Mouse (Mus musculus) liver, embryonic 13.5 days (tissue): ENCODE results near the gene Nfya. TPM values are rescaled to one million over a fixed set of nuclear protein-coding genes. Genes with fewer than 3 reads are reported as not detected.
A peak's percentile ranks its signal among the peaks of the same experiment; 100 is the strongest.

Experiments used
- ATAC-seq: fragments of 200-750 bp; cut with Nextera tagmentation; 2 replicates; pipeline ENCODE4 v1.8.0; 2017; ENCODE audit warnings: low read depth, mild to moderate bottlenecking, moderate number of reproducible peaks, moderate library complexity
- DNase-seq: peaks from one replicate; pipeline ENCODE4 v3.0.0; 2022
- H3K27ac ChIP-seq: fragments of 300-500 bp; sonication (generic); 2 replicates; pipeline ENCODE4 v1.5.1; 2015; ENCODE audit warnings: moderate library complexity, mild to moderate bottlenecking, inconsistent platforms
- H3K27me3 ChIP-seq: fragments of 300-500 bp; sonication (generic); 2 replicates; pipeline ENCODE4 v1.6.1; 2015; ENCODE audit warnings: mild to moderate bottlenecking, inconsistent platforms
- H3K36me3 ChIP-seq: fragments of 300-500 bp; sonication (generic); 2 replicates; pipeline ENCODE4 v1.6.1; 2015; ENCODE audit warnings: mild to moderate bottlenecking, inconsistent platforms
- H3K4me1 ChIP-seq: fragments of 300-500 bp; sonication (generic); replicated peaks from 2 replicates; pipeline ENCODE4 v1.6.1; 2015; ENCODE audit warnings: inconsistent platforms
- H3K4me2 ChIP-seq: fragments of 300-500 bp; sonication (generic); 2 replicates; pipeline ENCODE4 v1.6.1; 2015; ENCODE audit warnings: inconsistent platforms, mild to moderate bottlenecking, moderate library complexity
- H3K4me3 ChIP-seq: fragments of 300-500 bp; sonication (generic); replicated peaks from 2 replicates; pipeline ENCODE4 v1.5.1; 2015; ENCODE audit warnings: mild to moderate bottlenecking, inconsistent platforms
- H3K9ac ChIP-seq: fragments of 300-500 bp; sonication (generic); 2 replicates; pipeline ENCODE4 v1.6.1; 2015; ENCODE audit warnings: mild to moderate bottlenecking, inconsistent platforms
- H3K9me3 ChIP-seq: fragments of 300-500 bp; sonication (generic); replicated peaks from 2 replicates; pipeline ENCODE4 v1.6.1; 2016; ENCODE audit warnings: inconsistent platforms
- WGBS: fragments of 180-500 bp; shearing (Covaris S2); methylation state at CpG from one replicate; pipeline ENCODE4 v1.1.7; 2015; ENCODE audit not compliant: insufficient replicate concordance; 5-methylcytosine and 5-hydroxymethylcytosine counted together
- polyA plus RNA-seq: library from polyadenylated mRNA; unstranded; fragments of >200 nt; fragmentation: Nextera tagmentation; extraction: Ambion mirVana; gene quantifications from 2 replicates; pipeline ENCODE4 v1.2.1, GENCODE M21; 2015

The Nfya gene
- polyA plus RNA-seq, 1 experiment from 2014 or later = 7.2 TPM

DNA sequence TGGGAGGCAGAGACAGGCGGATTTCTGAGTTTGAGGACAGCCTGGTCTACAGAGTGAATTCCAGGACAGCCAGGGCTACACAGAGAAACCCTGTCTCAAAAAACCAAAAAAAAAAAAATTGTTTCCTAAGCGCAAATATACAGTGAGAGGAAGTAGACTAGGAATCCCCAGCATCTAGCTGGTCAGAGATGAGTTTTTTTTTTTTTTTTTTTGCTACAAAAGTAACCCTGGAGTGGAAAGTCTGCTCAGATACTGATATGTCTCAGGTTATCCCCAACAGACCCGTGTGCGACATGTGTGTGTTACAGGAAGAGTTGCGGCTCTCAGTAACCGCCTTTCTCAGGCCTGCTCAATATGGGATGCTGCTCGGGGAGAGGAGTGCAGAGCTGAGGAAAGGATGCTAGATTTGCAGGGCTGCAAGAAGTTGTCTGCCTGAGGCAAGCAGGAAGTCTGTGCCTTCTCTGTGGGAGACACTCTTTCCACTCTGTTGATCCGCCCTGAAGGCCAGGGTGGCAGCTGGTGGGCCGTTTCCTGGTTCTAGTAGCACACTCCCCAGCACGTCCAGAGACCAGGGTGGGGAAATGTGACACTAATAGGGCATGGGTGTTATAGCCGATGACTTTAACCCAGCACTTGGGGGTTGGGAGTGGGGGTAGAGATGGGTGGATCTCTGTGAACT lies 18.3 kb upstream of the Nfya start:
- Histone ChIP-seq H3K4me2 (no peak overlapping the region), H3K9me3 (no peaks in the 10 kb centered on the region), H3K4me1 (peaks cover 70% of the 10 kb centered on the region), H3K27ac (peak overlapping the region; percentile 34; the same call in 1 of the 2 replicates), H3K27me3 (no peaks in the 10 kb centered on the region), H3K36me3 (no peaks in the 10 kb centered on the region), H3K4me3 (no peak overlapping the region), H3K9ac (no peak overlapping the region)
- no peak for DNase-seq
- 35% methylated on average over 11 of the region's 11 CpGs for WGBS
- no peak for ATAC-seq

DNA sequence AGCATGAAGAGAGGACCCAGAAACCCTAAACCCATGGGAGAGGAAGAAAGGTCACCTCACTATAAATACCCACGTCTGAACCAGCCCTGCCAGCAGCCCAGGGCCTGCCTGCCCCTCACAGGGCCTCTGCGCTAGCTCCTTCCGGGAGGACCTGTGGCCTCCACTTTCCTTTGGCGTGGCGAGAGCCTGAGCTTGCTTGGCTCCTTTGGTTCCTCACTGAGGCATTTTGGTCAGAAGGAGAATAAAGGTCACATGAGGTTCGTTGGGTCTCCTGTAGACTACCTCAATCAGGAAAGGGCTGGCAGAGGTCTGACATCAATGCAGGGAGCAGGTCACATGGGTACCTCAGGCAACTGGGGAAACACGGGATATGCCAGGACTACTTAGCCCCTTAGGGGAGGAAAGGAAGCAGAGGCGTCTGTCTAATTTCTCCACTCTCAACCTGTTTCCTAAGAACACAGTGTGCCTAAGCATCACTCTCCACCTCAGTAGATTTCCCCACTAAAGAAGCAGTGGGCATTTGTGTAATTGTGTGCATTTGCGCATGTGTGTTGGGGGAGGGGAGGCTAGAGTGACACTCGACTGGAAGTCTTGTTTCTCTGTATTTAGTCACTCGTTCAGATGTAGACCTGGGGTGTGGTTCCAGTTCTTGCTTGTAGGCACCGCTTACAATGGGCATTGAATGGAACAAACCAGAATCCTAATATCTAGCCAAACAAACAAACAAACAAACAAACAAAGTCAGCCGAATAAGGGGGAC lies 17.5 kb upstream of the Nfya start:
- no peaks in the 10 kb centered on the region for H3K9me3 ChIP-seq
- H3K27me3 ChIP-seq = no peaks in the 10 kb centered on the region
- peaks cover 61% of the 10 kb centered on the region for H3K4me1 ChIP-seq
- no peak overlapping the region for H3K27ac ChIP-seq
- no peak overlapping the region for H3K4me2 ChIP-seq
- H3K9ac ChIP-seq = no peak overlapping the region
- 40% methylated on average over 13 of the region's 13 CpGs for WGBS
- H3K4me3 ChIP-seq = no peak overlapping the region
- DNase-seq (no peak), ATAC-seq (no peak)
- no peaks in the 10 kb centered on the region for H3K36me3 ChIP-seq

DNA sequence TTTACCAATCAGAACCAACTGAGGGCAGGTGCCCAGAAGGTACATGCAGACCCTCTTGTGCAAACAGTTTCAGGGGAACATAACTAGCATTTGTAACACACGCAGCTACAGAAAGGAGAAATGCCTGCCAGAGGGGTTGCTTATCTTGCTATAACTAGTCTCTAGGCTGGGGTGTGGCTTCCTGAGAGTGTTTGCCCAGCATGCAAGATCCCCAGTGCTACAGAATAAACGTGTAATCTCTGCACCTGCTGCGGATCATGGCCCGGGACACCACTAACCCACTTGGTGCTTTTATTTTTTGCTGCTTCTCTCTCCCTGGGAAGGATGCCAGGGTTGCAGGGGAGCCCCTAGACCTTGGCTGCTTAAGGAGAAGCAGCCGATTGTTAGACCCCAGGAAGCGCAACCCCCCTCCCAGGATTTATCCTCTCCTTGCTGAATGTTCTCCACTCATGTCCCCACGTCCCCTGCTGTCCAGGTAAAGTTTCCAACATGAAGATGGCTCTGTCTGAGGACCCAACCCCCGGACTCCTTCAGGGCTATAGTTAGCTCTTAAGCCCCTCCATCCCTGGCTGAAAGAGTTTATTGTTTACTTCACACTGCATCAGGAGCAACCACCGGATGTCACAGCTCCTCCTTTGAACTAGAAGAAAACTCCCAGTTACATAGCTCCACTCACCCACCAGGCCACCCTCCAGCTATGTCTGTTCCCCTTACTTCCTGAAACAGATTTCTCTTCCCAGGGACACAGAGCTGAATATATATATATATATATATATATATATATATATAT lies 16.3 kb upstream of the Nfya start:
- DNase-seq = no peak
- no peaks in the 10 kb centered on the region for H3K9me3 ChIP-seq
- H3K27ac ChIP-seq = no peak overlapping the region
- H3K4me3 ChIP-seq = no peak overlapping the region
- ATAC-seq = peak; percentile 61
- peaks cover 5% of the 10 kb centered on the region; the same call in 1 of the 2 replicates for H3K36me3 ChIP-seq
- peaks cover 56% of the 10 kb centered on the region for H3K4me1 ChIP-seq
- H3K27me3 ChIP-seq = no peaks in the 10 kb centered on the region
- H3K4me2 ChIP-seq = peak overlapping the region; percentile 7; the same call in 1 of the 2 replicates
- H3K9ac ChIP-seq = no peak overlapping the region
- 19% methylated on average over 9 of the region's 9 CpGs for WGBS

DNA sequence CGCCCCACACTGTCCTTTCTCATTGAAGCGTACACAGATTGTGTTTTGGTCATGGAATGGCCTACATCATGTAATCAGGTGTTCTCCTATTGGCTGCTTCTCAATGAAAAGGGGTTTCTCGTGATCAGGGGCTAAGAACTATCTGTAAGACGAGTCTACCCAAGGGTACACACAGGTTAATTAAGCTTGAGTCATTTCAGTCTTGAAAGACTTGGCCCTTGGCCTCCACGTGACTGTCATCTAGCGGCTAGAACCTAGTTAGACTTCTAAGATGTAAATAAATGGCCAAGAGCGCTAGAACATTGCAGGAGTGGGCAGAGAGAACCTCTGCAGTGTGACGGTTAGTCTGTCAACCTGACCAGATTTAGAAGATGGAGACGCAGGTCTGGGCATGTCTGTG lies 14.5 kb upstream of the Nfya start:
- ATAC-seq (no peak), DNase-seq (no peak)
- Histone ChIP-seq H3K4me3 (no peak overlapping the region), H3K36me3 (peaks cover 8% of the 10 kb centered on the region), H3K4me1 (peaks cover 53% of the 10 kb centered on the region), H3K4me2 (no peak overlapping the region), H3K9me3 (no peaks in the 10 kb centered on the region), H3K27me3 (no peaks in the 10 kb centered on the region), H3K27ac (no peak overlapping the region), H3K9ac (no peak overlapping the region)
- 83% methylated on average over 9 of the region's 9 CpGs for WGBS

DNA sequence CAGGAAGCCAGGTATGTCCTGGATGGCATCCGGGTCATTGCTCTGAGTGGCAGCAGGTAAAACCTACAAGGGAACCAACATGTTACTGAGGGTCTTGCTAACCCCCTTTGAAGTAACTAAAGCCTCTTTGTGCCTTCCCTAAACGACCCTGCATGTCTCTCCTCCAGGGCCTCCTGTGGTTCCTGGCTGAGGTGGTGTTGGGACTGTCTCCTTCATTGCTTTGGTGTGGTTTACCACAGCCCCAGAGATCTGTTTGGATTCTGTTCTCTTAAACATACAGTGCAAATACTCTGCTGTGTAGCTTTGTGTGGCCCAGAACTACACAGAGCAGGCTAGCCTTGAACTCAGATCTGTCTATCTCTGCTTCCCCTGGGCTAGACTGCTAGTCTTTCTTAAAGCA lies 9.9 kb upstream of the Nfya start:
- ATAC-seq (no peak), DNase-seq (no peak)
- H3K36me3 ChIP-seq = peaks cover 54% of the 10 kb centered on the region
- peaks cover 42% of the 10 kb centered on the region for H3K4me1 ChIP-seq
- no peaks in the 10 kb centered on the region for H3K27me3 ChIP-seq
- H3K4me2 ChIP-seq = no peak overlapping the region
- 45% methylated on average over 2 of the region's 2 CpGs for WGBS
- no peak overlapping the region for H3K9ac ChIP-seq
- no peaks in the 10 kb centered on the region for H3K9me3 ChIP-seq
- no peak overlapping the region for H3K27ac ChIP-seq
- no peak overlapping the region for H3K4me3 ChIP-seq

DNA sequence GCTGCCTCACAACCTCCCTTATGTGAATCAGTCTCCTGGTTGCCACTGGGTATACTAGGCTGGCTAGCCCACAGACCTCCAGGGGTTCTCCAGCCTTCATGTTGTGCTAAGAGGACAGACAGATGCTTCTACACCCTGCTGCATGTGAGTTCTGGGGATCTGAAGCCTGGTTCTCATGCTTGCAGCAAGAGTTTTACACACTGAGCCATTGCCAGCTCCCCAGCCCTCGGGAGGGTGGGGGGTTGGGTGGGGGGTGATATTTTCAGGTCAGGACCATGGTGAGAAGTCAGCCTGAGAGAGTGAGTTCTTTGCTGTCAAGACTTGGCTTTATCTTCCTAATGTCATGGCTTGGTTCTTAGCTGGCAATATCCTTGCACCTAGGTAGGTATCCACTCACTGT lies 9.1 kb upstream of the Nfya start:
- WGBS = 29% methylated on average over 1 of the region's 1 CpGs
- no peaks in the 10 kb centered on the region for H3K27me3 ChIP-seq
- peaks cover 61% of the 10 kb centered on the region for H3K36me3 ChIP-seq
- H3K9ac ChIP-seq = peak overlapping the region; percentile 49
- peaks cover 42% of the 10 kb centered on the region for H3K4me1 ChIP-seq
- DNase-seq = no peak
- no peak for ATAC-seq
- H3K9me3 ChIP-seq = no peaks in the 10 kb centered on the region
- peak overlapping the region; percentile 29; the same call in 1 of the 2 replicates for H3K4me3 ChIP-seq
- H3K4me2 ChIP-seq = peak overlapping the region; percentile 51
- H3K27ac ChIP-seq = peak overlapping the region; percentile 68

DNA sequence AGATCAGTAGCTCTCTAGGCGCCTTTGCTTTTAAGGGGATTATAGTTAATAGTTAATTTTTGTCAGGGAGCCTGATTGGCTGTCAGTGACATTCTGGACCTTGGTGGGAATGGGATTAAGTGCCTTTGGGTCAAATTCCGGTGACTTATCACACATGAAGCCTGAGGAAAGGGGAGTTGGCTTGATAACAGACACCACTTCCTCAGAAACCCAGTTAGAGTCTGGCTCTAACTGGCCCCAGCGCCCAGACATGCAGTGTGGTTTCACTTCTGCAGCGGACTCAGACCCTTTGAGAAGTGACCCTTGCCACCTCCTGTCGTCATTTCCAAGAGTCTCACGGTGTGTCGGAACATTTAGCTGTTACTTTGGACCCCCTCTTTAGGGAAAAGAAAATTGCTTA lies 8.5 kb upstream of the Nfya start:
- H3K4me2 ChIP-seq = peak overlapping the region; percentile 51
- no peaks in the 10 kb centered on the region for H3K27me3 ChIP-seq
- H3K27ac ChIP-seq = peak overlapping the region; percentile 68
- no peaks in the 10 kb centered on the region for H3K9me3 ChIP-seq
- peaks cover 42% of the 10 kb centered on the region for H3K4me1 ChIP-seq
- peak overlapping the region; percentile 49 for H3K9ac ChIP-seq
- peak; percentile 45 for ATAC-seq
- peaks cover 67% of the 10 kb centered on the region for H3K36me3 ChIP-seq
- no peak for DNase-seq
- WGBS = 9% methylated on average over 7 of the region's 7 CpGs
- H3K4me3 ChIP-seq = peak overlapping the region; percentile 29

DNA sequence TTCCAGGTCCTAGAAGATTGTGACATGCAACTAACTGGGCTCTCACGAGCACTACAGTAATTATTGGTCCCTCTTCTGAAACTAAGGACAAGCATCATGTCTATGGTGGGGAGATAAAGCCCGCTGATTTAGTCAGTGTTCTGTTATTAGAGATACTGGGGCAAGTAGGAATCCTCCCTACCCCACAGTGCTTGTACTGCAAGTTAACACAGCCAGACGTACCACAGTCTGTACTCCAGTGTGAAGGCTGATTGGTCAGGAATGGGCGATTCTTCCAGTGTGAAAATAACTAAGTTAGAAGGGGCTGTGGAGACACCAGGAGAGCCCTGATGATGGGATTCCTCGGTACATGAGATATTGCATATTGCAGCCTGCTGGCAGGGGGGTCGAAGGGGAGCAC lies 7.8 kb upstream of the Nfya start:
- Histone ChIP-seq H3K4me2 (peak overlapping the region; percentile 51; the same call in 1 of the 2 replicates), H3K36me3 (peaks cover 72% of the 10 kb centered on the region), H3K27me3 (no peaks in the 10 kb centered on the region), H3K4me3 (no peak overlapping the region), H3K4me1 (peaks cover 46% of the 10 kb centered on the region), H3K27ac (peak overlapping the region; percentile 68), H3K9ac (peak overlapping the region; percentile 49), H3K9me3 (no peaks in the 10 kb centered on the region)
- DNase-seq (no peak), ATAC-seq (peak; percentile 59)
- 46% methylated on average over 6 of the region's 6 CpGs for WGBS

DNA sequence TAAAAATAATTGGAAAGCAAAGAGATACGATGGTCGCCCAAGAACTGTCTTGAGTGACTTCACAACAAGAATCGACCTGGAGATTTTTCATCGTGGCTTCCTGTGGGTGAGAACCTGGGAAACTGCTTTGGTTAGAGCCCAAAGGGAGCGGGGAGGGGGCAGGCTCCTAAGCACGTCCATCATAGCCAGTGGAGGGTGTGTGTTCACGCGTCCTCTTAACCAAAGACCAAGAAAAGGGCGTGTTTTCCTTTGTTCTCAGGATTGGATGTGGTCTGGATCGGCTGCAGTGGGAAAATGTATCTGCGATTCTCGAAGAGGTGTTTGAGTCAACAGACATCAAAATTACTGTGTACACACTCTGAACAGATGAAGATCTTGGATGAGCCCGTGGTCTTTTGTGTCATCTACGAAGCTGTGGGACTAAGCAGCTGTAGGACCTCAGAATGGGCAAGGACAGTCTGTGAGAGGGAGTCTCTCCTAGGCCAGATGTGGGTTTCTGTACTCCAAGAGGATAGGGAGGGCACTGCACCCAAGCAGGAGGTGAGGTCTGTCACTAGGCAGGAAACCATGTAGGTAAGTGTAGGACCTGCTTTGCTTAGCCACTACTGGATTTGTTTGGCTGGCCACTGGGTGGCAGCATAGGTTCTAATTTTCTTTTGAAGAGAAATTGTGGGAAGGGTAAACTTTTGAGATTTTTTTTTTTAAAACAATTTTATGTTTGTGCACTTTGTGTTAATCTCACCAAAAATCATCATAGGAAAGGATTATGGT lies 6.9 kb upstream of the Nfya start:
- no peak overlapping the region for H3K9ac ChIP-seq
- H3K27ac ChIP-seq = no peak overlapping the region
- peaks cover 81% of the 10 kb centered on the region for H3K36me3 ChIP-seq
- DNase-seq (peak; percentile 35), ATAC-seq (peak; percentile 51)
- H3K4me3 ChIP-seq = no peak overlapping the region
- H3K4me2 ChIP-seq = no peak overlapping the region
- WGBS = 87% methylated on average over 14 of the region's 14 CpGs
- H3K9me3 ChIP-seq = no peaks in the 10 kb centered on the region
- H3K27me3 ChIP-seq = no peaks in the 10 kb centered on the region
- H3K4me1 ChIP-seq = peaks cover 54% of the 10 kb centered on the region

DNA sequence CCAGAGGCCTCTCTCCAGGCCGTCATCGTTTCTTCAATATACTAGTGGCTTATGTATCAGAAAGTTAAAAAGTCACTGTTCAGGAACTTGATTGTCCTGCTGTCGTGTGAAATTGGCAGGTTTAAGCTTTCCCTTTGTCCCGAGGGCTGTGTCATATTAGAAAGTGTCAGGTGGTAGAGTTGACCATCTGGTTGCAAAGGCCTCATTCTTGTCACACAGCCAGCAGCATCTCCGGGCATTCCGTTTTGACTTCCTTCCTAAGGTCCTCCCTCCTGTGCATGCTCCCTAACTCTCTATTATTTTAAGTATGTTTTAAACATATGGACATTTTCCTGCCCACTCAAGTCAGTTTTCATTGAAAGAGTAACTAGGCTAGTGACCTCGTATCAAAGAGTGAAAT lies 6.3 kb upstream of the Nfya start:
- ATAC-seq (no peak), DNase-seq (no peak)
- Histone ChIP-seq H3K27ac (no peak overlapping the region), H3K36me3 (peaks cover 77% of the 10 kb centered on the region), H3K4me1 (peaks cover 54% of the 10 kb centered on the region), H3K9me3 (no peaks in the 10 kb centered on the region), H3K27me3 (no peaks in the 10 kb centered on the region), H3K4me3 (no peak overlapping the region), H3K9ac (no peak overlapping the region), H3K4me2 (no peak overlapping the region)
- 83% methylated on average over 7 of the region's 7 CpGs for WGBS

DNA sequence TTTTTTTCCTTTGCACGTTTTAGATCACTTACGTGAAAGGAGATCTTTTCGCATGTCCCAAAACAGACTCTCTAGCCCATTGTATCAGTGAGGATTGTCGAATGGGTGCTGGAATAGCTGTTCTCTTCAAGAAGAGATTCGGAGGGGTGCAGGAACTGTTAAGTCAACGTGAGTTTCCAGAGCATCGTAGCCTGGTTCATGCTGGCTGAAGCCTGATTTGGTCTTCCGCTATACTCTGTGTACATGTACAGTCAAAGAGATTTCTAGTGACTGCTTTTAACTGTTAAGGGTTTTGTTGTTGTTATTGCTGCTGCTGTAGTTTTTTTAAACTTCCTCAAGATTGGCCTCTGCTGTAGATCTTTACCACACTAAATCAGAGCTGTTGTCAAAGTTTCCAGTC lies 1.5 kb upstream of the Nfya start:
- 49% methylated on average over 8 of the region's 8 CpGs for WGBS
- Histone ChIP-seq H3K4me3 (peak overlapping the region; percentile 83), H3K4me1 (peaks cover 44% of the 10 kb centered on the region), H3K9ac (peak overlapping the region; percentile 93), H3K36me3 (peaks cover 49% of the 10 kb centered on the region), H3K4me2 (peak overlapping the region; percentile 84), H3K27me3 (no peaks in the 10 kb centered on the region), H3K27ac (peak overlapping the region; percentile 98), H3K9me3 (no peaks in the 10 kb centered on the region)
- DNase-seq (no peak), ATAC-seq (no peak)
